ENCODE assay signal across 13 mouse cellular contexts in genomic region chr7:142661811-142662210, GRCm38 (mm10). TPM values are rescaled to one million over a fixed set of nuclear protein-coding genes. Genes with fewer than 3 reads are reported as not detected.
DNase-seq lines count a peak whose midpoint lies in the region; ATAC-seq and TF ChIP-seq lines count a peak whose summit lies in the region.
"Had no signal": no experiment of that assay in that cellular context is flagged by ENCODE, and none has a peak within 500 bp of the region (broad histone marks: within the 10 kb centered on the region; RNA-seq: fewer than 3 reads in every experiment).

No protein-coding gene starts in this region.

- no peak for DNase-seq in hindbrain, embryonic 11.5 days (ENCODE audit: low spot score)
- peak; percentile 12 for DNase-seq in brain, embryonic 14.5 days (ENCODE audit: low read depth)
- DNase-seq in embryonic facial prominence, embryonic 11.5 days (ENCODE audit: low spot score) = no peak
- DNase-seq in adipocyte (ENCODE audit: low spot score) = no peak
- no peak for DNase-seq in ovary, postnatal 14 days (ENCODE audit: low spot score)
- DNase-seq: adrenal gland, postnatal 25 days; cerebellum, adult 11-12 months; kidney, postnatal 14 days; lung, postnatal 4 days had no signal

- H3K27ac ChIP-seq in hindbrain, embryonic 12.5 days = no peak overlapping the region
- H3K27ac ChIP-seq in hindbrain, embryonic 11.5 days (ENCODE audit: low read depth, low read length) = no peak overlapping the region
- H3K27ac ChIP-seq in embryonic facial prominence, embryonic 11.5 days (replicated peaks; ENCODE audit: low read depth, low read length) = no peak overlapping the region
- H3K27ac ChIP-seq in limb, embryonic 13.5 days = peak overlapping the region; percentile 98
- H3K27ac ChIP-seq: hindbrain, embryonic 13.5 days had no signal

- TF ChIP-seq POLR2A in brain, embryonic 14.5 days (IDR thresholded peaks at IDR 0.05; ENCODE audit: borderline replicate concordance, extremely low read depth, insufficient read depth, insufficient read length, poor library complexity, severe bottlenecking) = no peak

- TF ChIP-seq CTCF in brain, embryonic 14.5 days (IDR thresholded peaks at IDR 0.05; ENCODE audit: borderline replicate concordance, extremely low read depth, insufficient read depth, insufficient read length) = no peak

- H3K27me3 ChIP-seq in hindbrain, embryonic 12.5 days = peaks cover 94% of the 10 kb centered on the region
- H3K27me3 ChIP-seq in hindbrain, embryonic 11.5 days (ENCODE audit: control insufficient read depth, insufficient read depth, low read length) = peaks cover 96% of the 10 kb centered on the region
- H3K27me3 ChIP-seq in embryonic facial prominence, embryonic 11.5 days (ENCODE audit: control insufficient read depth, insufficient read depth, low read length) = peaks cover 71% of the 10 kb centered on the region
- peaks cover 86% of the 10 kb centered on the region for H3K27me3 ChIP-seq in limb, embryonic 13.5 days

- H3K4me1 ChIP-seq in hindbrain, embryonic 12.5 days = peaks cover 31% of the 10 kb centered on the region
- peaks cover 18% of the 10 kb centered on the region for H3K4me1 ChIP-seq in hindbrain, embryonic 11.5 days (replicated peaks; ENCODE audit: control insufficient read depth, insufficient read depth, low read length)
- H3K4me1 ChIP-seq in embryonic facial prominence, embryonic 11.5 days (ENCODE audit: control insufficient read depth, insufficient read depth, low read length) = peaks cover 2% of the 10 kb centered on the region; the same call in 1 of the 2 replicates
- H3K4me1 ChIP-seq in limb, embryonic 13.5 days = peaks cover 28% of the 10 kb centered on the region

- H3K9me3 ChIP-seq in hindbrain, embryonic 12.5 days (replicated peaks) = no peaks in the 10 kb centered on the region
- H3K9me3 ChIP-seq in hindbrain, embryonic 11.5 days (ENCODE audit: control insufficient read depth, low read length) = no peaks in the 10 kb centered on the region
- H3K9me3 ChIP-seq in embryonic facial prominence, embryonic 11.5 days (replicated peaks; ENCODE audit: control insufficient read depth, low read length) = no peaks in the 10 kb centered on the region
- H3K9me3 ChIP-seq in limb, embryonic 13.5 days = no peaks in the 10 kb centered on the region
- H3K9me3 ChIP-seq: hindbrain, embryonic 13.5 days had no signal

- no peak overlapping the region for H3K9ac ChIP-seq in hindbrain, embryonic 12.5 days
- no peak overlapping the region for H3K9ac ChIP-seq in hindbrain, embryonic 11.5 days (ENCODE audit: low read depth, low read length)
- H3K9ac ChIP-seq in embryonic facial prominence, embryonic 11.5 days (replicated peaks; ENCODE audit: low read length) = peak overlapping the region; percentile 90
- peak overlapping the region; percentile 97 for H3K9ac ChIP-seq in limb, embryonic 13.5 days
- H3K9ac ChIP-seq: hindbrain, embryonic 13.5 days had no signal

- H3K36me3 ChIP-seq in hindbrain, embryonic 12.5 days = no peaks in the 10 kb centered on the region
- no peaks in the 10 kb centered on the region for H3K36me3 ChIP-seq in hindbrain, embryonic 11.5 days (ENCODE audit: control insufficient read depth, insufficient read depth, low read length)
- H3K36me3 ChIP-seq in embryonic facial prominence, embryonic 11.5 days (replicated peaks; ENCODE audit: control insufficient read depth, insufficient read depth, low read depth, low read length) = no peaks in the 10 kb centered on the region
- peaks cover 11% of the 10 kb centered on the region for H3K36me3 ChIP-seq in limb, embryonic 13.5 days
- H3K36me3 ChIP-seq: hindbrain, embryonic 13.5 days had no signal

- 0 out of 2 replicates have a peak overlapping the region, but pooled peaks have one; percentile 52 for H3K4me2 ChIP-seq in hindbrain, embryonic 12.5 days (replicated peaks)
- no peak overlapping the region for H3K4me2 ChIP-seq in hindbrain, embryonic 11.5 days (replicated peaks; ENCODE audit: low read depth, low read length)
- peak overlapping the region; percentile 76; the same call in 1 of the 2 replicates for H3K4me2 ChIP-seq in embryonic facial prominence, embryonic 11.5 days (ENCODE audit: low read depth, low read length)
- peak overlapping the region; percentile 73 for H3K4me2 ChIP-seq in limb, embryonic 13.5 days (replicated peaks)
- H3K4me2 ChIP-seq: hindbrain, embryonic 13.5 days had no signal

- H3K4me3 ChIP-seq in hindbrain, embryonic 12.5 days = no peak overlapping the region
- H3K4me3 ChIP-seq in hindbrain, embryonic 11.5 days (ENCODE audit: low read depth, low read length) = no peak overlapping the region
- H3K4me3 ChIP-seq in embryonic facial prominence, embryonic 11.5 days (ENCODE audit: low read depth, low read length) = peak overlapping the region; percentile 62; the same call in 1 of the 2 replicates
- H3K4me3 ChIP-seq in limb, embryonic 13.5 days = peak overlapping the region; percentile 68
- H3K4me3 ChIP-seq: hindbrain, embryonic 13.5 days had no signal

- no peak for ATAC-seq in hindbrain, embryonic 12.5 days (ENCODE audit: low FRiP score)
- no peak for ATAC-seq in hindbrain, embryonic 11.5 days (ENCODE audit: low FRiP score)
- ATAC-seq in embryonic facial prominence, embryonic 11.5 days (replicated peaks; ENCODE audit: insufficient number of reproducible peaks, low FRiP score, low TSS enrichment, low read depth) = no peak
- no peak for ATAC-seq in limb, embryonic 13.5 days (ENCODE audit: low FRiP score, low read depth)

RNA-seq across cellular contexts. Expression of gene Igf2, which starts 4.8 kb away (rescaled TPM):
- 323 and 363 TPM in 2 replicates for polyA plus RNA-seq in hindbrain, embryonic 12.5 days (2016; fragmentation: Nextera tagmentation; extraction: Ambion mirVana)
- polyA plus RNA-seq in hindbrain, embryonic 11.5 days (2014; fragmentation: Nextera tagmentation; extraction: Ambion mirVana) = 189 and 268 TPM in 2 replicates
- polyA plus RNA-seq in brain, embryonic 14.5 days (2012; rRNA removed) = 234 and 457 TPM in 2 replicates
- 313 and 355 TPM in 2 replicates for polyA plus RNA-seq in embryonic facial prominence, embryonic 11.5 days (2014; fragmentation: Nextera tagmentation; extraction: Ambion mirVana)
- polyA plus RNA-seq in limb, embryonic 13.5 days (2015; fragmentation: Nextera tagmentation; extraction: Ambion mirVana) = 1,260 and 1,271 TPM in 2 replicates

RNA-seq across cellular contexts. Expression of gene Gm49394, which starts 7.9 kb away (rescaled TPM):
- polyA plus RNA-seq in hindbrain, embryonic 12.5 days (2016; fragmentation: Nextera tagmentation; extraction: Ambion mirVana) = not detected in 2 replicates
- not detected in 2 replicates for polyA plus RNA-seq in hindbrain, embryonic 11.5 days (2014; fragmentation: Nextera tagmentation; extraction: Ambion mirVana)
- polyA plus RNA-seq in brain, embryonic 14.5 days (2012; rRNA removed) = 0.06 and 0.34 TPM in 2 replicates
- 0.08 TPM in 1 of 2 replicates, not detected in the other for polyA plus RNA-seq in embryonic facial prominence, embryonic 11.5 days (2014; fragmentation: Nextera tagmentation; extraction: Ambion mirVana)
- polyA plus RNA-seq in limb, embryonic 13.5 days (2015; fragmentation: Nextera tagmentation; extraction: Ambion mirVana) = 0.23 TPM in 1 of 2 replicates, not detected in the other
- polyA plus RNA-seq: hindbrain, embryonic 13.5 days; urinary bladder, adult 2 months had no signal

Comparison
In these comparisons a context has a peak if more than half of its experiments do, and no peak if none do; other contexts are left out.
1. H3K4me3 ChIP-seq: peak in embryonic facial prominence, embryonic 11.5 days (single experiment) and limb, embryonic 13.5 days (single experiment); none in hindbrain, embryonic 12.5 days (single experiment) and hindbrain, embryonic 11.5 days (single experiment).
2. H3K9ac ChIP-seq: peak in embryonic facial prominence, embryonic 11.5 days (single experiment) and limb, embryonic 13.5 days (single experiment); none in hindbrain, embryonic 12.5 days (single experiment) and hindbrain, embryonic 11.5 days (single experiment).